Mouse (Mus musculus) 3134 (cell line): ENCODE data around the gene Cfhr1.

Experiments
- DNase-seq: peaks from one replicate; pipeline ENCODE4 v3.0.0-alpha.2; 2011; ENCODE audit warnings: low spot score; ENCODE audit not compliant: insufficient read length; ENCODE audit errors: extremely low read depth

Cfhr1 gene

DNA sequence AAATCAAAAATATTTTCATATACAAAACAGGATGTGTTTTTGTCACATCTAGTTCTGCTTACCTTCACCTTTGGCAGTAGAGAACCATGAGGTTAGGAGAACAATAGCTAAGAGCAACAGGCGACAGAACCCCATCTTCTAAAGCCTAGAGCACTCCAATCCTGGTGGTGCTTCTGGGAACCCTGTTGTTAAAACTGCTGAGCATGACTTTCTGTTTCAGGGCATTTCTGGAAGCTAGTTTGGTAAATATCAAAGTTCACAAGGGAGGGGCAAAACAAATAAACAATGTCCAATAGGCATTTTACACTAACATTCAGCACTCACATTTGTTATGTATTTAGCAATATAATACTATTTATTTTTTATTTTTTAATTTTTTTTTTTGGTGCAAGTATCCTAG, at the start of gene Cfhr1:
Gene Cfhr1 (minus strand): TSS at position 249 of the 400 bp plus-strand sequence.
- no peak for DNase-seq

DNA sequence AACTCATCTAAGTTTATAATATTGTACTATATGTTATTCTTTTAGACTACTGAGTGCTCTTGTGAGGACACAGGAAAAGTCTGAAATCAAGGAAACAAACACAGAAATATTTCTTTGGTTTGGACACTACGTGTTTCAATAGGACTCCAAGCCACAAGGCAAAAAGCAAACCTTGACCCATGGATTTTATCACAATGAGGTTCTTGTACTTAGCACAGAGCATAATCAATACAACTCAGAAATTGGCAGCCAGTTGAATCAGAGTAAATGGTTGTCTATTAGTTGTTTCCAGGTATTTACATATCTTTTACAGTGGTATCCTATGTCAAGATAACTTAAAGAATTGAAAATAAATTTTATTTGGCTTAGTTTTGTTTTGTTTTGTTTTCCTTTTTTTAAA, 8.8 kb downstream of the Cfhr1 start:
- no peak for DNase-seq

DNA sequence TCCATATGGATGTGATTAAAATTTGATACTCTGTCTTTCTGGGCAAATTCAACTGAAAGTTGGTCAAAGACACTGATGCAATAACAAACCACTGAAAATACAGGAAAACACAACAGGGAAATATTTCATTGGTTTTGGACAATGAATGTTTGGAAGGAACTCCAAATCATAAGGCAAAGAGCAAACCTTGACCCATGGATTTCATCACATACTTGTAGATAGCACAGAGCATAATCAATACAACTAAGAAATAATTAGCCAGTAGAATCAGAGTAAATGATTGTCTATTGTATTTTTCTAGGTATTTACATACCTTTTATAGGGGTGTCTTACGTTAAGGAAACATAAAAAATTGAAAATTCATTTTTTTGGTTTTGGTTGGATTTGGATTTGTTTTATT, 11.5 kb downstream of the Cfhr1 start:
- no peak for DNase-seq

DNA sequence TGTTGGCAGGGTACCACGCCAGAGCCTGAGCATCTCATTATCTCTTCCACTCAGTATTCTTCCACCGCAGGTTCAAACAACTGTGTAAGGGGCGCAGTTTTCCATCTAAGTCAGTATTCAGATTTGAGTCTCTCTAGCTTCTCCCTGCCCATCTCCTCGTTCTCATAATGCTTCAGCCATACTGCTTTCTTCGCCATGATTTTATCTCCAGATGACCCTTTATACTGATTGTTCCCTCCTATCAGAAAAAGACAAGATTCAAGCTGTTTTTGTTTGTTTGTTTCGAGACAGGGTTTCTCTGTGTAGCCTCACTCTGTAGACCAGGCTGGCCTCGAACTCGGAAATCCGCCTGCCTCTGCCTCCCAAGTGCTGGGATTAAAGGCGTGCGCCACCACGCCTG, 45.5 kb downstream of the Cfhr1 start:
- DNase-seq = no peak

DNA sequence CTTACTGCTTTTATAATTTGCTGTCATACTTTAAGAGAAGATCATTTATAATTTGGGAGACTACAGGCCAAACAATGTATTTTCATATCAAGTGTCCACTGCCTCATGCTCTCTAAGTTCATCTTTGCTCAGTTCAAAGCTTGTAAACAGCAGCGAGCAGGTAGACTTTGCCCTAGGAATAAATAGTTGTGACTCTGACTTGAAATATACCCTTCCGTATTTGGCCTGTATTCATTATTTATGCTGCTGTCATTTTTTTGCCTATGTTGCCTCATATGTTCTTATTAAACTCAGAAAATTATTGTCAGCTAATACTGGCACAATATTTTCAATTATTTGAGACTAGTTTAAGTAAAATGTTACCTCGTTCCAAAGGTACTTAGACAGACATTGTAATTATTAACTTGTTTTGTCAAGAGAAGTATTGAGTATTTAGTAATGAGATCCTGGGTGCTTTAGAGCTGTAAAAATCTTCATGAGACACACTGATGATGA, 58.8 kb downstream of the Cfhr1 start, which contains the start of gene F13b:
Gene F13b (plus strand): TSS at position 445 of the 495 bp plus-strand sequence.
- no peak for DNase-seq

DNA sequence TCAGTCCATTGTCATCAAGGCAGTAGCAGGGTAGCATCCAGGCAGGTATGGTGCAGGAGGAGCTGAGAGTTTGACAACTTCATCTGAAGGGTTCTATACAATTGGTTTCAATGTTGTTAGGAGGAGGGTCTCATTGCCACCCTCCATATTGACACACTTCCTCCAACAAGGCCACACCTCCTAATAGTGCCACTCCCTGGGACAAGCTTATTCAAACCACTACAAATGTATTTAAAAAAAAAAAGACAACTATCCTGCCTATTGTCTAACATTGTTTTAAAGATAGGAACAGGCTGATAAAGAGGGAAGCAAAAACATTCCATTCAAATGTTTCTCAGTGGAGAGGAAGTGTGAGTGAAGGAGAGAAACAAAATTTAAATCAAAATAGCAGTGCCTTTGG, 60.3 kb downstream of the Cfhr1 start:
- no peak for DNase-seq
